Mouse (Mus musculus) lung, postnatal 0 days (tissue): ENCODE measurements around the gene Ppp4r3a.

Experiments
- CTCF ChIP-seq: IDR thresholded peaks from 2 replicates; pipeline ENCODE4 v1.5.1; 2016; ENCODE audit warnings: antibody characterized with exemption, mild to moderate bottlenecking
- EP300 ChIP-seq: IDR thresholded peaks from 2 replicates; pipeline ENCODE4 v1.6.1; 2016; ENCODE audit warnings: antibody characterized with exemption, mild to moderate bottlenecking, control low read depth

GRCm38 (mm10) chr12:101083839-101084195, 315 bp upstream of the Ppp4r3a start:
- TF ChIP-seq CTCF = no peak
- TF ChIP-seq EP300 = no peak
